In genomic region chr5:14527796-14528195, GRCm38 (mm10) we compare ENCODE assay signal across 19 mouse cellular contexts. TPM values are rescaled to one million over a fixed set of nuclear protein-coding genes. Genes with fewer than 3 reads are reported as not detected.
DNase-seq lines count a peak whose midpoint lies in the region; ATAC-seq lines count a peak whose summit lies in the region.
"Had no signal": no experiment of that assay in that cellular context is flagged by ENCODE, and none has a peak within 500 bp of the region (broad histone marks: within the 10 kb centered on the region; RNA-seq: fewer than 3 reads in every experiment).

No protein-coding gene starts in this region.

- H3K27ac ChIP-seq in hindbrain, embryonic 11.5 days (ENCODE audit: low read depth, low read length), result no peak overlapping the region
- no peak overlapping the region for H3K27ac ChIP-seq in hindbrain, embryonic 16.5 days (ENCODE audit: low read depth, low read length)
- H3K27ac ChIP-seq: embryonic facial prominence, embryonic 12.5 days; hindbrain, postnatal 0 days; liver, embryonic 13.5 days; midbrain, embryonic 12.5 days had no signal

- no peaks in the 10 kb centered on the region for H3K27me3 ChIP-seq in hindbrain, embryonic 11.5 days (ENCODE audit: control insufficient read depth, insufficient read depth, low read length)
- H3K27me3 ChIP-seq in hindbrain, embryonic 16.5 days (replicated peaks; ENCODE audit: control insufficient read depth, insufficient read depth, low read length), result no peaks in the 10 kb centered on the region
- H3K27me3 ChIP-seq: embryonic facial prominence, embryonic 12.5 days; liver, embryonic 13.5 days; midbrain, embryonic 12.5 days had no signal

- no peak overlapping the region for H3K4me3 ChIP-seq in hindbrain, embryonic 11.5 days (ENCODE audit: low read depth, low read length)
- no peak overlapping the region for H3K4me3 ChIP-seq in hindbrain, embryonic 16.5 days (ENCODE audit: low read length)
- H3K4me3 ChIP-seq: embryonic facial prominence, embryonic 12.5 days; liver, embryonic 13.5 days; midbrain, embryonic 12.5 days had no signal

- H3K36me3 ChIP-seq in hindbrain, embryonic 11.5 days (ENCODE audit: control insufficient read depth, insufficient read depth, low read length), result no peaks in the 10 kb centered on the region
- H3K36me3 ChIP-seq in hindbrain, embryonic 16.5 days (ENCODE audit: control insufficient read depth, insufficient read depth, low read length), result no peaks in the 10 kb centered on the region; the same call in 1 of the 2 replicates
- H3K36me3 ChIP-seq: embryonic facial prominence, embryonic 12.5 days; liver, embryonic 13.5 days; midbrain, embryonic 12.5 days had no signal

- no peak overlapping the region for H3K4me2 ChIP-seq in hindbrain, embryonic 11.5 days (replicated peaks; ENCODE audit: low read depth, low read length)
- no peak overlapping the region for H3K4me2 ChIP-seq in hindbrain, embryonic 16.5 days (ENCODE audit: low read length)
- H3K4me2 ChIP-seq: embryonic facial prominence, embryonic 12.5 days; heart, embryonic 11.5 days; liver, embryonic 13.5 days; midbrain, embryonic 12.5 days had no signal

- 47% methylated on average over 1 of the region's 1 CpGs for WGBS in hindbrain, embryonic 11.5 days
- WGBS in hindbrain, embryonic 16.5 days, result 28% methylated on average over 1 of the region's 1 CpGs

- peak; percentile 39 for DNase-seq in cerebellum, adult 11-12 months
- no peak for DNase-seq in cerebellum, postnatal 4 days (ENCODE audit: low spot score in 2 of 2)
- no peak for DNase-seq in hindbrain, embryonic 11.5 days (ENCODE audit: low spot score)
- DNase-seq in cerebellum, adult 9-11 months, result peak; percentile 61
- peak; percentile 68 for DNase-seq in telencephalon, adult 2 months (ENCODE audit: low read depth, low spot score)
- no peak for DNase-seq in thymus, postnatal 36 days
- no peak for DNase-seq in kidney, postnatal 25 days
- DNase-seq: adrenal gland, postnatal 10 days; kidney, postnatal 36 days; liver, embryonic 13.5 days; lung, adult 2 months; lung, postnatal 14 days; thymus, adult 2 months had no signal

- no peaks in the 10 kb centered on the region for H3K4me1 ChIP-seq in hindbrain, embryonic 11.5 days (replicated peaks; ENCODE audit: control insufficient read depth, insufficient read depth, low read length)
- no peaks in the 10 kb centered on the region; the same call in 1 of the 2 replicates for H3K4me1 ChIP-seq in hindbrain, embryonic 16.5 days (ENCODE audit: control insufficient read depth, insufficient read depth, low read depth, low read length)
- H3K4me1 ChIP-seq: embryonic facial prominence, embryonic 12.5 days; liver, embryonic 13.5 days; midbrain, embryonic 12.5 days had no signal

- no peaks in the 10 kb centered on the region for H3K9me3 ChIP-seq in hindbrain, embryonic 11.5 days (ENCODE audit: control insufficient read depth, low read length)
- H3K9me3 ChIP-seq in hindbrain, embryonic 16.5 days (ENCODE audit: control insufficient read depth, low read length), result no peaks in the 10 kb centered on the region
- H3K9me3 ChIP-seq: embryonic facial prominence, embryonic 12.5 days; liver, embryonic 13.5 days; midbrain, embryonic 12.5 days had no signal

- ATAC-seq in hindbrain, embryonic 11.5 days (ENCODE audit: low FRiP score), result peak; percentile 31; the same call in 1 of the 2 replicates
- ATAC-seq in hindbrain, embryonic 16.5 days, result no peak
- ATAC-seq: hindbrain, postnatal 0 days; intestine, embryonic 16.5 days had no signal

- H3K9ac ChIP-seq in hindbrain, embryonic 11.5 days (ENCODE audit: low read depth, low read length), result no peak overlapping the region
- H3K9ac ChIP-seq in hindbrain, embryonic 16.5 days (ENCODE audit: low read depth, low read length), result no peak overlapping the region
- H3K9ac ChIP-seq: embryonic facial prominence, embryonic 12.5 days; liver, embryonic 13.5 days; midbrain, embryonic 12.5 days had no signal

RNA-seq across cellular contexts. Expression of gene Pclo, which starts 13.1 kb away (rescaled TPM):
- polyA plus RNA-seq in hindbrain, embryonic 11.5 days (2014; fragmentation: Nextera tagmentation; extraction: Ambion mirVana), result 2.9 and 4.6 TPM in 2 replicates
- polyA plus RNA-seq in hindbrain, embryonic 16.5 days (2015; fragmentation: Nextera tagmentation; extraction: Ambion mirVana), result 12.4 and 13.9 TPM in 2 replicates

Comparison
In these comparisons a context has a peak if more than half of its experiments do, and no peak if none do; other contexts are left out.
1. DNase-seq: peak in cerebellum, adult 11-12 months (single experiment), cerebellum, adult 9-11 months (single experiment) and telencephalon, adult 2 months (single experiment); none in cerebellum, postnatal 4 days (0 of 2), hindbrain, embryonic 11.5 days (single experiment), thymus, postnatal 36 days (0 of 2) and kidney, postnatal 25 days (0 of 2).